Mouse (Mus musculus): ENCODE measurements around the gene Pon3.

The Pon3 gene

GRCm38 (mm10) chr6:5177967-5178891, 77.9 kb downstream of the Pon3 start:
- no peak for DNase-seq

- no peak for DNase-seq
These were observed 81.8 kb downstream of the Pon3 start for GRCm38 (mm10) chr6:5174179-5174812.

- DNase-seq = no peak
These were observed 83.5 kb downstream of the Pon3 start for GRCm38 (mm10) chr6:5172571-5172970.

DNA sequence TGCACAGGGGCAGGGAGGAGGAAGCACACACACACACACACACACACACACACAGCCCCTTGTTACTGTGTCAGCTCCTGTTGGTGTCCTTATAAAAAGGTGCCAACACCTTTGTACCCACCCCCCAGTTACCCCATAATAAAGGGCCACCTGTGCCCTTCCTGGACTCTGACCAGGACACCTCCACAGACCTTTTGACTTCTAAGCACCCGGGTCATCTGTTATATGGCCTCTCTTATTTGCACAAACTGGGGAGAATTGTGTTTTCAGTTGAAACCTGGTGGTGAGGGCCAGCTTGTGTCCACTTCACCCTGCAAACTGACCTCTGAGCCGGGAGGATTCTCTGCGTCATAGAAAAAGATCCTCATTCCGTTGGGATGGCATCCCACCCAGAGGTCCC, 84.7 kb downstream of the Pon3 start:
- DNase-seq = no peak

Measured in lung, postnatal 36 days (tissue).